Mouse (Mus musculus) heart, adult 2 months (tissue): ENCODE results near the gene Lman1l.

Source experiments
- CTCF ChIP-seq: fragments of 200-600 bp; IDR thresholded peaks from 2 replicates; pipeline ENCODE4 v1.8.1; 2022; ENCODE audit warnings: antibody characterized with exemption, mild to moderate bottlenecking, moderate library complexity
- EP300 ChIP-seq: fragments of 200-500 bp; IDR thresholded peaks from 2 replicates; pipeline ENCODE4 v1.6.1; 2011; ENCODE audit warnings: low read depth, low read length, control low read depth; ENCODE audit not compliant: insufficient read depth
- POLR2A ChIP-seq: fragments of 200-500 bp; IDR thresholded peaks from 2 replicates; pipeline ENCODE4 v1.6.1; 2011; ENCODE audit warnings: mild to moderate bottlenecking, low read depth, low read length, control low read depth; ENCODE audit not compliant: insufficient read depth

GRCm38 (mm10) chr9:57606139-57606851 lies 14.3 kb downstream of the Lman1l start, which contains the start of gene Cplx3:
- TF ChIP-seq CTCF = no peak
- TF ChIP-seq POLR2A = no peak
- TF ChIP-seq EP300 = no peak
